Mouse (Mus musculus) liver, adult 2 months (tissue): ENCODE measurements around the gene Hpd. TPM values are rescaled to one million over a fixed set of nuclear protein-coding genes. Genes with fewer than 3 reads are reported as not detected.

Experiments used
- DNase-seq: peaks from one replicate; pipeline ENCODE4 v3.0.0-alpha.2; 2011; ENCODE audit warnings: low read depth, low spot score; ENCODE audit errors: extremely low read depth
- H3K27ac ChIP-seq: fragments of 200-500 bp; replicated peaks from 2 replicates; pipeline ENCODE4 v1.5.1; 2012; ENCODE audit warnings: low read depth, mild to moderate bottlenecking, control low read depth, inconsistent platforms, low read length; ENCODE audit not compliant: insufficient read depth
- H3K27me3 ChIP-seq: fragments of 200-500 bp; 2 replicates; pipeline ENCODE4 v1.6.1; 2012; ENCODE audit warnings: mild to moderate bottlenecking, moderate library complexity, low read length, inconsistent platforms; ENCODE audit not compliant: control insufficient read depth, insufficient read depth
- H3K36me3 ChIP-seq: fragments of 200-500 bp; 2 replicates; pipeline ENCODE4 v1.6.1; 2012; ENCODE audit warnings: low read length, inconsistent platforms; ENCODE audit not compliant: control insufficient read depth, insufficient read depth
- H3K4me1 ChIP-seq: fragments of 200-500 bp; 2 replicates; pipeline ENCODE4 v1.6.1; 2011; ENCODE audit warnings: low read length; ENCODE audit not compliant: control insufficient read depth, insufficient read depth
- H3K4me3 ChIP-seq: fragments of 200-500 bp; 2 replicates; pipeline ENCODE4 v1.5.1; 2011; ENCODE audit warnings: low read depth, mild to moderate bottlenecking, control low read depth, low read length, moderate library complexity; ENCODE audit not compliant: insufficient read depth
- H3K79me2 ChIP-seq: fragments of 200-500 bp; 2 replicates; pipeline ENCODE4 v1.6.1; 2012; ENCODE audit warnings: inconsistent platforms, mild to moderate bottlenecking, low read length, moderate library complexity; ENCODE audit not compliant: control insufficient read depth, insufficient read depth
- H3K9ac ChIP-seq: fragments of 200-500 bp; 2 replicates; pipeline ENCODE4 v1.6.1; 2012; ENCODE audit warnings: low read depth, mild to moderate bottlenecking, control low read depth, inconsistent platforms, low read length
- CTCF ChIP-seq: fragments of 200-500 bp; IDR thresholded peaks from 2 replicates; pipeline ENCODE4 v1.5.1; 2011; ENCODE audit warnings: low read depth, low read length, control low read depth
- POLR2A ChIP-seq: fragments of 200-500 bp; IDR thresholded peaks from 2 replicates; pipeline ENCODE4 v1.6.1; 2011; ENCODE audit warnings: low read length, control low read depth; ENCODE audit not compliant: insufficient read depth; ENCODE audit errors: extremely low read depth
- WGBS: fragments of 180-500 bp; shearing (Covaris S2); methylation state at CpG from one replicate; pipeline ENCODE4 v1.1.7; 2018; 5-methylcytosine and 5-hydroxymethylcytosine counted together
- polyA plus RNA-seq: library from polyadenylated mRNA; depleted of rRNA; stranded (reverse); fragments of >200 nt; gene quantifications from 2 replicates; pipeline ENCODE4 v1.2.3, GENCODE M21; 2012; rRNA removed
- total RNA-seq: library from RNA; depleted of rRNA; stranded (reverse); fragments of >200 nt; gene quantifications from 2 replicates; pipeline ENCODE4 v1.2.3, GENCODE M21; 2014; rRNA removed

Gene Hpd
- total and polyA plus RNA-seq, 2 experiments: 3,656 to 3,813 TPM

- H3K9ac ChIP-seq: no peak overlapping the region
- no peak for TF ChIP-seq POLR2A
- TF ChIP-seq CTCF: no peak
- H3K27ac ChIP-seq: no peak overlapping the region
- H3K4me1 ChIP-seq: no peaks in the 10 kb centered on the region
- WGBS: 71% methylated on average over 18 of the region's 18 CpGs
- no peak for DNase-seq
- H3K36me3 ChIP-seq: no peaks in the 10 kb centered on the region
- H3K27me3 ChIP-seq: no peaks in the 10 kb centered on the region
- no peaks in the 10 kb centered on the region for H3K79me2 ChIP-seq
- H3K4me3 ChIP-seq: no peak overlapping the region
Observed at GRCm38 (mm10) chr5:123125638-123126406, 56.7 kb downstream of the Hpd start.

GRCm38 (mm10) chr5:123125105-123125504 is 57.4 kb downstream of the Hpd start:
- TF ChIP-seq POLR2A: no peak
- TF ChIP-seq CTCF: no peak
- no peak for DNase-seq
- H3K36me3 ChIP-seq: no peaks in the 10 kb centered on the region
- no peak overlapping the region for H3K4me3 ChIP-seq
- H3K27me3 ChIP-seq: no peaks in the 10 kb centered on the region
- H3K9ac ChIP-seq: no peak overlapping the region
- WGBS: 80% methylated on average over 6 of the region's 6 CpGs
- H3K79me2 ChIP-seq: no peaks in the 10 kb centered on the region
- H3K27ac ChIP-seq: no peak overlapping the region
- H3K4me1 ChIP-seq: no peaks in the 10 kb centered on the region

DNA sequence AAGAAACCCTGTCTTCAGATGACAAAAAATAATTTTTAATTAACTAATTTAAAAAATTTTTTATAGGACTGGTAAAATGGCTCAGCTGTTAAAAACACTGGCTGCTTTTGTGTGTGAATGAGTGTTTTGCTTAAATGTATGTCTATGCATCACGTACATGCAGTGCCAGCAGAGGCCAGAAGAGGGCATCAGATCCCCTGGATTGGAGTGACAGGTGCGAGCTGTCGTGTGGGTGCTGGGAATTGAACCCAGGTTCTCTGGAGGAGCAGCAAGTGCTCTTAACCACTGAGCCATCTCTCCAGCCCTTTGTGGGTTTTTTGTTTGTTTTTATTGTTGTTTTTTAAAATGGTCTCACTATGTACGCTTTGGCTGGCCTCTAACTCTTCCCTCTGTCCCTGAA is 60.3 kb downstream of the Hpd start:
- DNase-seq: no peak
- H3K79me2 ChIP-seq: no peaks in the 10 kb centered on the region
- H3K4me1 ChIP-seq: no peaks in the 10 kb centered on the region
- TF ChIP-seq CTCF: peak; percentile 67
- no peak for TF ChIP-seq POLR2A
- no peak overlapping the region for H3K4me3 ChIP-seq
- H3K27ac ChIP-seq: no peak overlapping the region
- no peak overlapping the region for H3K9ac ChIP-seq
- no peaks in the 10 kb centered on the region for H3K27me3 ChIP-seq
- 96% methylated on average over 4 of the region's 4 CpGs for WGBS
- H3K36me3 ChIP-seq: no peaks in the 10 kb centered on the region

Other genes starting within 250 kb of the Hpd start
- 3.0 and 4.9 TPM in 2 replicates for gene Kdm2b, start 192.9 kb downstream of the Hpd start, total RNA-seq
- 5.5 and 7.1 TPM in 2 replicates for gene Kdm2b, start 192.9 kb downstream of the Hpd start, polyA plus RNA-seq
- gene Orai1, start 167.7 kb downstream of the Hpd start, total RNA-seq: 4.2 and 5.8 TPM in 2 replicates
- 39.3 and 43.1 TPM in 2 replicates for gene Orai1, start 167.7 kb downstream of the Hpd start, polyA plus RNA-seq
- not detected in 2 replicates for gene Morn3, start 135.7 kb downstream of the Hpd start, total RNA-seq
- gene Morn3, start 135.7 kb downstream of the Hpd start, polyA plus RNA-seq: not detected in 2 replicates
- 2.7 and 3.4 TPM in 2 replicates for gene Tmem120b, start 114.3 kb downstream of the Hpd start, total RNA-seq
- gene Tmem120b, start 114.3 kb downstream of the Hpd start, polyA plus RNA-seq: 2.0 and 3.8 TPM in 2 replicates
- 0.09 and 0.87 TPM in 2 replicates for gene Rhof, start 50.0 kb downstream of the Hpd start, total RNA-seq
- 0.61 and 0.86 TPM in 2 replicates for gene Rhof, start 50.0 kb downstream of the Hpd start, polyA plus RNA-seq
- 1.8 and 3.8 TPM in 2 replicates for gene Setd1b, start 40.5 kb downstream of the Hpd start, total RNA-seq
- gene Setd1b, start 40.5 kb downstream of the Hpd start, polyA plus RNA-seq: 6.0 and 7.2 TPM in 2 replicates
- 29.8 and 39.8 TPM in 2 replicates for gene Psmd9, start 13.3 kb downstream of the Hpd start, total RNA-seq
- 26.4 and 28.5 TPM in 2 replicates for gene Psmd9, start 13.3 kb downstream of the Hpd start, polyA plus RNA-seq
- 0.37 and 0.60 TPM in 2 replicates for gene Wdr66, start 69.4 kb upstream of the Hpd start, total RNA-seq
- gene Wdr66, start 69.4 kb upstream of the Hpd start, polyA plus RNA-seq: 0.35 and 0.60 TPM in 2 replicates
- 3.0 and 4.0 TPM in 2 replicates for gene Bcl7a, start 161.1 kb upstream of the Hpd start, total RNA-seq
- gene Bcl7a, start 161.1 kb upstream of the Hpd start, polyA plus RNA-seq: 3.0 and 3.8 TPM in 2 replicates
- gene Mlxip, start 212.1 kb upstream of the Hpd start, total RNA-seq: 2.0 and 2.7 TPM in 2 replicates
- gene Mlxip, start 212.1 kb upstream of the Hpd start, polyA plus RNA-seq: 3.6 and 5.1 TPM in 2 replicates